Mouse (Mus musculus): ENCODE data around the gene Ndufb7. TPM values are rescaled to one million over a fixed set of nuclear protein-coding genes. Genes with fewer than 3 reads are reported as not detected.

Gene Ndufb7
- total and polyA plus RNA-seq, 3 experiments: 620 to 1,159 (median 733) TPM

GRCm38 (mm10) chr8:83609086-83609485 lies 42.6 kb downstream of the Ndufb7 start:
- H3K27me3 ChIP-seq (ENCODE audit: control insufficient read depth, insufficient read depth, low read length): no peaks in the 10 kb centered on the region
- 10% methylated on average over 9 of the region's 9 CpGs for WGBS

DNA sequence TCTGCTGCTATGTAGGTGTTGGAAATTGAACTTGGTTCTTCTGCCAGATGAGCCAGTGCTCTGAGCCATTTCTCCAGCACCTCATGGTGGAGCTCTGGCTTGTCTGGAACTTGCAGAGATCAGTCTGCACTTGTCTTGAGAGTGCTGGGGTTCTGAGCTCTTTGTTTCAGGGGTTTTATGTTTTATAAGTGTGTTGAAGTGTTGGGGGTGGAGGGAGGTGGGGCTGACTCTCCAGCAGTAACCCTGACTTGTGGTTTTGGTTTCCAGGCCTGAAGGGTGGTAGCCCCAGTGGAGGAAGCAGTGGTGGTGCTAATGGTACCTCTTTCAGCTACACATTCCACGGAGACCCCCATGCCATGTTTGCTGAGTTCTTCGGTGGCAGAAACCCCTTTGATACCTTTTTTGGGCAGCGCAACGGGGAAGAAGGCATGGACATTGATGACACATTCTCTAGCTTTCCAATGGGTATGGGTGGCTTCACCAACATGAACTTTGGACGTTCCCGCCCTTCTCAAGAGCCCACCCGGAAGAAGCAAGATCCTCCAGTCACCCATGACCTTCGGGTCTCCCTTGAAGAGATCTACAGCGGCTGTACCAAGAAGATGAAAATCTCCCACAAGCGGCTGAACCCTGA lies 43.2 kb downstream of the Ndufb7 start:
- DNase-seq: no peak
- intact Hi-C loops (cut with DNase I): loop anchor here (5.0 to 10.0 kb wide), 2 partner anchors 42 to 165 kb away; partner anchors contain the start of gene Ndufb7
- H3K79me2 ChIP-seq (replicated peaks; ENCODE audit: control insufficient read depth, insufficient read depth, low read length): peaks cover 2% of the 10 kb centered on the region
- no peak for TF ChIP-seq EP300 (IDR thresholded peaks at IDR 0.05; ENCODE audit: insufficient read depth, low read depth, low read length)
- no peaks in the 10 kb centered on the region for H3K27me3 ChIP-seq (ENCODE audit: control insufficient read depth, insufficient read depth, low read length)
- H3K9ac ChIP-seq (ENCODE audit: low read depth, low read length): peak overlapping the region; percentile 89
- H3K4me1 ChIP-seq (ENCODE audit: control insufficient read depth, insufficient read depth, low read length): peaks cover 6% of the 10 kb centered on the region
- 86% methylated on average over 10 of the region's 10 CpGs for WGBS
- H3K4me3 ChIP-seq: peak overlapping the region; percentile 82
- H3K27ac ChIP-seq: peak overlapping the region; percentile 100; the same call in 1 of the 2 replicates
- H3K36me3 ChIP-seq (ENCODE audit: control insufficient read depth, insufficient read depth, low read length): peaks cover 2% of the 10 kb centered on the region; the same call in 1 of the 2 replicates

More at GRCm38 (mm10) chr8:83609086-83609485, 42.6 kb downstream of the Ndufb7 start:
- peak overlapping the region; percentile 100 for H3K27ac ChIP-seq
- intact Hi-C loops (cut with DNase I): loop anchor here (5.0 to 10.0 kb wide), 2 partner anchors 42 to 164 kb away; partner anchors contain the start of gene Ndufb7
- H3K36me3 ChIP-seq (ENCODE audit: control insufficient read depth, insufficient read depth, low read length): peaks cover 2% of the 10 kb centered on the region; the same call in 1 of the 2 replicates
- peak overlapping the region; percentile 82 for H3K4me3 ChIP-seq
- no peak for DNase-seq
- H3K4me1 ChIP-seq (ENCODE audit: control insufficient read depth, insufficient read depth, low read length): peaks cover 6% of the 10 kb centered on the region
- TF ChIP-seq CTCF (IDR thresholded peaks at IDR 0.05) (no peak), EP300 (IDR thresholded peaks at IDR 0.05; ENCODE audit: insufficient read depth, low read depth, low read length) (no peak), POLR2A (IDR thresholded peaks at IDR 0.05; ENCODE audit: insufficient read depth, low read depth, low read length) (no peak)
- H3K9ac ChIP-seq (ENCODE audit: low read depth, low read length): peak overlapping the region; percentile 89
- H3K79me2 ChIP-seq (replicated peaks; ENCODE audit: control insufficient read depth, insufficient read depth, low read length): peaks cover 2% of the 10 kb centered on the region

GRCm38 (mm10) chr8:83611921-83612320 lies 45.5 kb downstream of the Ndufb7 start:
- peaks cover 6% of the 10 kb centered on the region for H3K4me1 ChIP-seq (ENCODE audit: control insufficient read depth, insufficient read depth, low read length)
- 96% methylated on average over 4 of the region's 4 CpGs for WGBS
- H3K27ac ChIP-seq: no peak overlapping the region
- peaks cover 2% of the 10 kb centered on the region for H3K79me2 ChIP-seq (replicated peaks; ENCODE audit: control insufficient read depth, insufficient read depth, low read length)
- no peak overlapping the region for H3K4me3 ChIP-seq
- H3K36me3 ChIP-seq (ENCODE audit: control insufficient read depth, insufficient read depth, low read length): peaks cover 2% of the 10 kb centered on the region; the same call in 1 of the 2 replicates
- no peak for TF ChIP-seq POLR2A (IDR thresholded peaks at IDR 0.05; ENCODE audit: insufficient read depth, low read depth, low read length)
- no peak for TF ChIP-seq EP300 (IDR thresholded peaks at IDR 0.05; ENCODE audit: insufficient read depth, low read depth, low read length)
- TF ChIP-seq CTCF (IDR thresholded peaks at IDR 0.05): no peak
- DNase-seq: no peak
- intact Hi-C loops (cut with DNase I): no loop called here
- no peak overlapping the region for H3K9ac ChIP-seq (ENCODE audit: low read depth, low read length)
- no peaks in the 10 kb centered on the region for H3K27me3 ChIP-seq (ENCODE audit: control insufficient read depth, insufficient read depth, low read length)

DNA sequence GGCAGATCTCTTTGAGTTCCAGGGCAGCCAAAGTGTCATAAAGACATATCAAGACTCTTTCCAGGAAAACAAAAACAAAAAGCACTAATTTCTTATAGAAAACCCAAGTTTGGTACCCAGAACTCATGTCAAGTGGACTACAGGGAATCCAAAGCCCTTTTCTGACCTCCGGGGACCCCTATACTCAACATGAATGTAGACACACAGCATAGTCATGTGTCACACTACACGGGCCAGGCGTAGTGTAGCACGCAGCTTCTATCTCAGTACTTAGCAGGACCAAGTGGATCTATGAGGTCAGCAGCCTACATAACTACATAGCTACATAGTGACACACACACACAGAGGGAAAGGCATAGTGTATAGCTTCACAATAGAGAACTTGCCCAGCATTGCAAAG lies 47.2 kb downstream of the Ndufb7 start:
- TF ChIP-seq CTCF (IDR thresholded peaks at IDR 0.05): no peak
- TF ChIP-seq POLR2A (IDR thresholded peaks at IDR 0.05; ENCODE audit: insufficient read depth, low read depth, low read length): no peak
- TF ChIP-seq EP300 (IDR thresholded peaks at IDR 0.05; ENCODE audit: insufficient read depth, low read depth, low read length): no peak
- DNase-seq: no peak
- Histone ChIP-seq H3K79me2 (replicated peaks; ENCODE audit: control insufficient read depth, insufficient read depth, low read length) (peaks cover 2% of the 10 kb centered on the region), H3K36me3 (ENCODE audit: control insufficient read depth, insufficient read depth, low read length) (peaks cover 2% of the 10 kb centered on the region; the same call in 1 of the 2 replicates), H3K27me3 (ENCODE audit: control insufficient read depth, insufficient read depth, low read length) (no peaks in the 10 kb centered on the region), H3K4me3 (no peak overlapping the region), H3K4me1 (ENCODE audit: control insufficient read depth, insufficient read depth, low read length) (peaks cover 6% of the 10 kb centered on the region), H3K9ac (ENCODE audit: low read depth, low read length) (no peak overlapping the region), H3K27ac (no peak overlapping the region)
- intact Hi-C loops (cut with DNase I): no loop called here
- 83% methylated on average over 4 of the region's 4 CpGs for WGBS

GRCm38 (mm10) chr8:83616625-83617024 lies 50.2 kb downstream of the Ndufb7 start:
- Histone ChIP-seq H3K27ac (no peak overlapping the region), H3K36me3 (ENCODE audit: control insufficient read depth, insufficient read depth, low read length) (no peaks in the 10 kb centered on the region), H3K79me2 (replicated peaks; ENCODE audit: control insufficient read depth, insufficient read depth, low read length) (no peaks in the 10 kb centered on the region), H3K9ac (ENCODE audit: low read depth, low read length) (no peak overlapping the region), H3K4me3 (no peak overlapping the region), H3K4me1 (ENCODE audit: control insufficient read depth, insufficient read depth, low read length) (no peaks in the 10 kb centered on the region), H3K27me3 (ENCODE audit: control insufficient read depth, insufficient read depth, low read length) (no peaks in the 10 kb centered on the region)
- no peak for DNase-seq
- TF ChIP-seq CTCF (IDR thresholded peaks at IDR 0.05): no peak
- no peak for TF ChIP-seq POLR2A (IDR thresholded peaks at IDR 0.05; ENCODE audit: insufficient read depth, low read depth, low read length)
- TF ChIP-seq EP300 (IDR thresholded peaks at IDR 0.05; ENCODE audit: insufficient read depth, low read depth, low read length): no peak
- intact Hi-C loops (cut with DNase I): no loop called here

GRCm38 (mm10) chr8:83617111-83617510 lies 50.6 kb downstream of the Ndufb7 start:
- 74% methylated on average over 2 of the region's 2 CpGs for WGBS

More at GRCm38 (mm10) chr8:83617111-83617510, 50.6 kb downstream of the Ndufb7 start:
- Histone ChIP-seq H3K4me1 (ENCODE audit: control insufficient read depth, insufficient read depth, low read length) (no peaks in the 10 kb centered on the region), H3K9ac (ENCODE audit: low read depth, low read length) (no peak overlapping the region), H3K27ac (no peak overlapping the region), H3K36me3 (ENCODE audit: control insufficient read depth, insufficient read depth, low read length) (no peaks in the 10 kb centered on the region), H3K4me3 (no peak overlapping the region), H3K79me2 (replicated peaks; ENCODE audit: control insufficient read depth, insufficient read depth, low read length) (no peaks in the 10 kb centered on the region), H3K27me3 (ENCODE audit: control insufficient read depth, insufficient read depth, low read length) (no peaks in the 10 kb centered on the region)
- intact Hi-C loops (cut with DNase I): no loop called here
- TF ChIP-seq EP300 (IDR thresholded peaks at IDR 0.05; ENCODE audit: insufficient read depth, low read depth, low read length) (no peak), POLR2A (IDR thresholded peaks at IDR 0.05; ENCODE audit: insufficient read depth, low read depth, low read length) (no peak), CTCF (IDR thresholded peaks at IDR 0.05) (no peak)
- no peak for DNase-seq
